13 mouse cellular contexts compared by ENCODE assay signal in the genomic region with DNA sequence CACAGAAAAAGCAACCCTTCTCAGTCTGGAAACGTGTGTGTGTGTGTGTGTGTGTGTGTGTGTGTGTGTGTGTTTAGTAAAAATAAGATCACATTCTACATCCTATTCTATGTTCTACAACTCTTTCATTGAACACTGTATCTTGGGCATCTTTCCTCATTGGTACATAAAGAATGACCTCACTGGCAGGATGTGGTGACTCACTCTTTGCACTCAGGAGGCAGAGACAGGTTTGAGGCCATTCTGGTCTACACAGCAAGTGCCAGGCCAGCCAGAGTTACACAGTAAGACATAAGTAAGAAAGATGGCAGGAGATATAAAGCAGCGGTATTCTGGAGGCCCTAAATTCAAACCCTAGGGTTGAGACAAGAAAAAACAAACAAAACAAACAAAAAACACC.
"Had no signal": no experiment of that assay in that cellular context is flagged by ENCODE, and none has a peak within 500 bp of the region (broad histone marks: within the 10 kb centered on the region; RNA-seq: fewer than 3 reads in every experiment).

No protein-coding gene starts in this region.

- H3K4me3 ChIP-seq: kidney, embryonic 15.5 days; left cerebral cortex, adult 2 months; limb, embryonic 15.5 days; midbrain, embryonic 10.5 days; midbrain, embryonic 15.5 days; neural tube, embryonic 13.5 days had no signal

- H3K36me3 ChIP-seq: kidney, embryonic 15.5 days; limb, embryonic 15.5 days; midbrain, embryonic 10.5 days; midbrain, embryonic 15.5 days; neural tube, embryonic 13.5 days had no signal

- H3K27ac ChIP-seq: kidney, embryonic 15.5 days; left cerebral cortex, adult 2 months; limb, embryonic 15.5 days; midbrain, embryonic 10.5 days; midbrain, embryonic 15.5 days; neural tube, embryonic 13.5 days had no signal

- H3K27me3 ChIP-seq: kidney, embryonic 15.5 days; limb, embryonic 15.5 days; midbrain, embryonic 15.5 days; neural tube, embryonic 13.5 days had no signal

- H3K9ac ChIP-seq: kidney, embryonic 15.5 days; limb, embryonic 15.5 days; lung, embryonic 14.5 days; midbrain, embryonic 15.5 days; neural tube, embryonic 13.5 days had no signal

- H3K4me2 ChIP-seq: kidney, embryonic 15.5 days; limb, embryonic 15.5 days; lung, embryonic 14.5 days; midbrain, embryonic 15.5 days; neural tube, embryonic 13.5 days had no signal

- H3K9me3 ChIP-seq: kidney, embryonic 15.5 days; limb, embryonic 15.5 days; midbrain, embryonic 10.5 days; midbrain, embryonic 15.5 days; neural tube, embryonic 13.5 days had no signal

- ATAC-seq: midbrain, embryonic 15.5 days had no signal

- H3K4me1 ChIP-seq: kidney, embryonic 15.5 days; limb, embryonic 15.5 days; midbrain, embryonic 10.5 days; midbrain, embryonic 15.5 days; neural tube, embryonic 13.5 days had no signal

- DNase-seq: kidney, adult 2 months; kidney, postnatal 14 days; lung, embryonic 14.5 days; lung, postnatal 10 days; lung, postnatal 4 days; right cerebral cortex, postnatal 25 days; thymus, postnatal 36 days had no signal
